Mouse (Mus musculus) liver, postnatal 0 days (tissue): ENCODE results near the gene Chd9. TPM values are rescaled to one million over a fixed set of nuclear protein-coding genes. Genes with fewer than 3 reads are reported as not detected.

ENCODE experiments used
- ATAC-seq: fragments of 200-750 bp; cut with Nextera tagmentation; 2 replicates; pipeline ENCODE4 v1.8.0; 2017; ENCODE audit warnings: mild to moderate bottlenecking, moderate library complexity
- DNase-seq: peaks from one replicate; pipeline ENCODE4 v3.0.0-alpha.2; 2016
- H3K27ac ChIP-seq: fragments of 300-500 bp; sonication (generic); 2 replicates; pipeline ENCODE4 v1.5.1; 2014; ENCODE audit warnings: antibody characterized with exemption, moderate library complexity, mild to moderate bottlenecking, low read depth
- H3K27me3 ChIP-seq: fragments of 300-500 bp; sonication (generic); 2 replicates; pipeline ENCODE4 v1.6.1; 2014; ENCODE audit warnings: low read length, control low read depth, mixed read lengths; ENCODE audit not compliant: insufficient read depth
- H3K36me3 ChIP-seq: fragments of 300-500 bp; sonication (generic); replicated peaks from 2 replicates; pipeline ENCODE4 v1.6.1; 2014; ENCODE audit warnings: mild to moderate bottlenecking, control low read depth, low read length, moderate library complexity, mixed read lengths; ENCODE audit not compliant: insufficient read depth
- H3K4me1 ChIP-seq: fragments of 300-500 bp; sonication (generic); 2 replicates; pipeline ENCODE4 v1.6.1; 2014; ENCODE audit warnings: antibody characterized with exemption, mild to moderate bottlenecking, control low read depth; ENCODE audit not compliant: insufficient read depth
- H3K4me2 ChIP-seq: fragments of 300-500 bp; sonication (generic); 2 replicates; pipeline ENCODE4 v1.6.1; 2014; ENCODE audit warnings: low read depth, mild to moderate bottlenecking, low read length, moderate library complexity, mixed read lengths
- H3K4me3 ChIP-seq: fragments of 300-500 bp; sonication (generic); 2 replicates; pipeline ENCODE4 v1.5.1; 2014; ENCODE audit warnings: low read depth, low read length
- H3K9ac ChIP-seq: fragments of 300-500 bp; sonication (generic); replicated peaks from 2 replicates; pipeline ENCODE4 v1.6.1; 2014; ENCODE audit warnings: mild to moderate bottlenecking, moderate library complexity
- H3K9me3 ChIP-seq: fragments of 300-500 bp; sonication (generic); 2 replicates; pipeline ENCODE4 v1.6.1; 2016; ENCODE audit warnings: mild to moderate bottlenecking, control low read depth, low read length, mixed read lengths
- CTCF ChIP-seq: sonication (generic); IDR thresholded peaks from 2 replicates; pipeline ENCODE4 v1.5.1; 2016; ENCODE audit warnings: antibody characterized with exemption, low read depth
- EP300 ChIP-seq: IDR thresholded peaks from 2 replicates; pipeline ENCODE4 v1.6.1; 2016; ENCODE audit warnings: antibody characterized with exemption, low read depth, mild to moderate bottlenecking
- WGBS: fragments of 180-500 bp; shearing (Covaris S2); extraction: QIAGEN DNeasy Blood & Tissue Kit; methylation state at CpG from one replicate; pipeline ENCODE4 v1.1.7; 2014; ENCODE audit not compliant: insufficient replicate concordance; 5-methylcytosine and 5-hydroxymethylcytosine counted together
- polyA plus RNA-seq: library from polyadenylated mRNA; unstranded; fragments of >200 nt; fragmentation: Nextera tagmentation; extraction: Ambion mirVana; gene quantifications from 2 replicates; pipeline ENCODE4 v1.2.1, GENCODE M21; 2015

Chd9 gene
- polyA plus RNA-seq, 1 experiment from 2014 or later, result 32.2 TPM

DNA sequence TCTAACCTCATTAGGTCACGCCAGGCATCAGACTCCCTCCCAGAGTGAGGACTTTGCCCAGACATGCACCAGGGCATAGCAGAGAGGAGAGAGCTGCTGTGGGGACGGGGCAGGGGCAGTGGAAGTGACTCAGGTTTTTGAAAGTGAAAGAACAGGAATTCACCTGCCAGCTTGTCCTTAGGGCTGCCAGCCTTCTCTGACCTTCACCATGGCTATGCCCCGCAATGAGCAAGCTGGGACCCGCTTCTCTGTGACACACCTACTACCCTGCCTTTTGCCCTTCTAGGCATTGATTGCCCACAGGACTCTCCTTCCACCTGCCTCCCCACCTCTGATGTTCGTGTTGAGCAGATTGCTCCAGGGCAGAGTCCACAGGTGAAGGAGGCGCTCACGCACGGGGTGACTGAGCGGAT is 2.7 kb upstream of the Chd9 start:
- H3K27ac ChIP-seq, result peak overlapping the region; percentile 55
- peak overlapping the region; percentile 55 for H3K4me2 ChIP-seq
- peak overlapping the region; percentile 17 for H3K4me3 ChIP-seq
- peak; percentile 65 for ATAC-seq
- WGBS, result 51% methylated on average over 9 of the region's 9 CpGs
- TF ChIP-seq EP300 (no peak), CTCF (no peak)
- peak; percentile 41 for DNase-seq
- H3K9me3 ChIP-seq, result no peaks in the 10 kb centered on the region
- no peaks in the 10 kb centered on the region for H3K27me3 ChIP-seq
- H3K4me1 ChIP-seq, result peaks cover 12% of the 10 kb centered on the region
- peak overlapping the region; percentile 44; the same call in 1 of the 2 replicates for H3K9ac ChIP-seq
- H3K36me3 ChIP-seq, result no peaks in the 10 kb centered on the region

GRCm38 (mm10) chr8:90828987-90829740 is 1.0 kb downstream of the Chd9 start:
- peak overlapping the region; percentile 48 for H3K4me3 ChIP-seq
- H3K9me3 ChIP-seq, result no peaks in the 10 kb centered on the region
- H3K9ac ChIP-seq, result peak overlapping the region; percentile 47
- H3K4me1 ChIP-seq, result peaks cover 19% of the 10 kb centered on the region
- no peaks in the 10 kb centered on the region for H3K27me3 ChIP-seq
- peak overlapping the region; percentile 76 for H3K4me2 ChIP-seq
- WGBS, result 6% methylated on average over 11 of the region's 11 CpGs
- no peak overlapping the region for H3K27ac ChIP-seq
- ATAC-seq (peak; percentile 52), DNase-seq (no peak)
- no peaks in the 10 kb centered on the region for H3K36me3 ChIP-seq
- TF ChIP-seq CTCF (no peak), EP300 (no peak)

DNA sequence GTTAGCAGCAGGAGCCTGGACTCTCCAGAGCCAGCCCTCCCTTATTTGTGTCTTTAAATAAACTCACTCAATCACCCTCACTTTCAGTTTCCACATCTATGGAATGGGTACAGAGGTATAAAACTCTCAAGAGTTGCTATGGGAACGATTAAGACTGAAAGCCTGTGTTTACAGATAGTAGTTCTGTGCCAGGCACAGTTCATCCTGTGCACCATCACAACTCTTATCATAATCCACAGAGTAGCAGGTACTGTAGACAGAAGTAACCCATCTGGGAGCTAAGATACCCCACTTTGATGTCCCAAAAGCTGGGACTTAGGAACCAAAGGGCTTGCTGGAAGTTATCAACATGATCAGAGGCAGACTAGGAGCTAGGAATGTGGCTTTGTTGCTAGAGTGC is 1.7 kb downstream of the Chd9 start:
- Histone ChIP-seq H3K4me1 (peaks cover 19% of the 10 kb centered on the region), H3K4me3 (no peak overlapping the region), H3K27me3 (no peaks in the 10 kb centered on the region), H3K27ac (no peak overlapping the region), H3K36me3 (no peaks in the 10 kb centered on the region), H3K9me3 (no peaks in the 10 kb centered on the region), H3K4me2 (peak overlapping the region; percentile 76; the same call in 1 of the 2 replicates), H3K9ac (no peak overlapping the region)
- 41% methylated on average over 1 of the region's 1 CpGs for WGBS
- no peak for ATAC-seq
- no peak for TF ChIP-seq EP300
- TF ChIP-seq CTCF, result no peak
- DNase-seq, result no peak

GRCm38 (mm10) chr8:90830980-90831379 is 2.8 kb downstream of the Chd9 start:
- ATAC-seq, result no peak

GRCm38 (mm10) chr8:90832576-90833289 is 4.6 kb downstream of the Chd9 start:
- peaks cover 19% of the 10 kb centered on the region for H3K4me1 ChIP-seq
- DNase-seq, result peak; percentile 24

More at GRCm38 (mm10) chr8:90830980-90831379, 2.8 kb downstream of the Chd9 start:
- TF ChIP-seq CTCF, result no peak
- no peak for TF ChIP-seq EP300
- WGBS, result 51% methylated on average over 8 of the region's 8 CpGs
- Histone ChIP-seq H3K9ac (no peak overlapping the region), H3K9me3 (no peaks in the 10 kb centered on the region), H3K4me3 (no peak overlapping the region), H3K27me3 (no peaks in the 10 kb centered on the region), H3K4me1 (peaks cover 19% of the 10 kb centered on the region), H3K27ac (no peak overlapping the region), H3K36me3 (no peaks in the 10 kb centered on the region), H3K4me2 (no peak overlapping the region)
- DNase-seq, result no peak

DNA sequence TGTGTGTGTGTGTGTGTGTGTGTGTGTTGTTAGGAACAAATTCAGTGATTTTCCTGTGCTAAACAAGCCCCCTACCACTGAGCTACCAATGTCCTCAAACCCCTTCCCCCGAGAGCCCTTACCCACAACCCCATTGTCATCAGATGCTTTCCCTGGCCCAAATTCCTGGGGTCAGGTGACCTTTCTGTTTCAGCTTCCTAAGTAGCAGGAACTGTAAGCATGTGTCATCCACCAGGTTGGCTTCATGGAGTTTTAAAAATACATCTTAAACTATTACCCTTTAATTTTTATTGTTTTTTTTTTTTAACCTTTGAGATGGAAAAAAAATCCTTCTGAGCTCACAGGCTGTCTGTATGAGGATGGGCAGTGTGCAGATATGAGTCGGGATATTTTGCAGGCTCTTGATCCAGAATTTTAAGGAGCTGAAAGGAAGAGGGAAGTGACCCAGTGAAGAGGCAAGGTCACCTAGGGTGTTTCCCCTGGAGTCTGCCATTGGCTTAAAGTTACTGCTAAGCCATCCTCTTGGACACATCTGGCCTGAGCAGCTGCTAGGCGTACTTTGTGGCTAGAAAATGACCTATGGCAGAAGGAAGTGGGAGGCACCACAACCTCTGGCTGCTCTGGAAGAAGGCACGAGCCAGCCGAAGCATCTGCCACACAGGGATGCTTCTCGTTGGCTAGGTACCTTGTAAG is 5.6 kb downstream of the Chd9 start:
- 58% methylated on average over 6 of the region's 6 CpGs for WGBS
- DNase-seq (no peak), ATAC-seq (no peak)
- no peaks in the 10 kb centered on the region for H3K9me3 ChIP-seq
- H3K9ac ChIP-seq, result no peak overlapping the region
- H3K36me3 ChIP-seq, result no peaks in the 10 kb centered on the region
- no peak overlapping the region; the same call in 1 of the 2 replicates for H3K27ac ChIP-seq
- peaks cover 15% of the 10 kb centered on the region; the same call in 1 of the 2 replicates for H3K4me1 ChIP-seq
- no peak overlapping the region for H3K4me2 ChIP-seq
- no peak overlapping the region for H3K4me3 ChIP-seq
- TF ChIP-seq CTCF (no peak), EP300 (no peak)
- H3K27me3 ChIP-seq, result no peaks in the 10 kb centered on the region

More at GRCm38 (mm10) chr8:90832576-90833289, 4.6 kb downstream of the Chd9 start:
- WGBS, result 24% methylated on average over 5 of the region's 5 CpGs
- Histone ChIP-seq H3K4me3 (no peak overlapping the region), H3K9me3 (no peaks in the 10 kb centered on the region), H3K27me3 (no peaks in the 10 kb centered on the region), H3K36me3 (no peaks in the 10 kb centered on the region), H3K9ac (no peak overlapping the region), H3K27ac (no peak overlapping the region), H3K4me2 (no peak overlapping the region)
- peak; percentile 26; the same call in 1 of the 2 replicates for ATAC-seq
- TF ChIP-seq CTCF, result no peak
- TF ChIP-seq EP300, result no peak
